Mouse (Mus musculus) adrenal gland, postnatal 25 days (tissue): ENCODE data around the gene Ccdc85c. TPM values are rescaled to one million over a fixed set of nuclear protein-coding genes. Genes with fewer than 3 reads are reported as not detected.

Source experiments
- DNase-seq: peaks from one replicate; pipeline ENCODE4 v3.0.0; 2021; ENCODE audit warnings: mixed read lengths
- total RNA-seq: library from RNA; stranded (reverse); gene quantifications from 2 replicates; pipeline ENCODE4 v1.2.3, GENCODE M21; 2021

Gene Ccdc85c
- total RNA-seq, 1 experiment from 2014 or later = 19.9 TPM

DNA sequence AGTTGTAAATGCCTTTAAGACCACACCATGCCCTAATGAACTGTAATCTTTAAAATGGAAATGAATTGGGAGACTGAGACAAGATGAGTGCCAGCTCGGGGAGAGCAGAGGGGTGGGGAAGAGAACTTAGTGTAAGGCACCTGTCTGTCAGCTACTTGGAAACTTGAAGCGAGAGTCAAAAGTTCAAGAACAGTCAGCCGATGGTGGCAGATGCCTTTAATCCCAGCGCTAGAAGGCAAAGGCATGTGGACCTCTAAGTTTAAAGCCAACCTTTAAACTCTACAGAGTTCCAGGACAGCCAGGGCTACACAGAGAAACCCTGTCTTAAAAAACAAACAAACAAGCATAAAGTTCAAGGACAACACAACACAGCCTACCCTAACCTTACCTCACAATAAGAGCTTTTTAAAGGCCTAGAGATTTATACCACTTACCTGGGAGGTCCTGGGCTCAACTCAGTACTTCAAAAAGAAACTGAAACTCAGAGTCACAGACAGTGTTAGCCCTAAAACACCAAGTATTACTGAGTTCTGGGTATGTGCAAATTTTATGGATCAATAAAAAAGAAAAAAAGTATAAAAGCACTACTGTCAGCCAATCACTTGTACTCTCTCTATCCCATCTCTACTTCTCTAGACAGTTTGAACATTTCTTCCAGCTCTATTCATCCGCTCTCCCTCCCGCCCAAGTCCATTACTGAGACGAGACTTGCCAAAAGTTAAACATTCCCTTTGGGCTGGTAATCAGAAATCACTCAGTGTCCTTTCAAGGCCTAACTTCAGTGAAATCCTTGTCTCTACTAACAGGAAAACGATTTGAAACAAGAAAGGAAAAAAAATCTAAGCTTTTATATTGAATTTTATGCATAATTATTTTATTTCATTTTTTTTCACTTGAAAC, 100.4 kb downstream of the Ccdc85c start:
- DNase-seq = no peak

- no peak for DNase-seq
Measured at GRCm38 (mm10) chr12:108172639-108173038, 102.6 kb downstream of the Ccdc85c start.

DNA sequence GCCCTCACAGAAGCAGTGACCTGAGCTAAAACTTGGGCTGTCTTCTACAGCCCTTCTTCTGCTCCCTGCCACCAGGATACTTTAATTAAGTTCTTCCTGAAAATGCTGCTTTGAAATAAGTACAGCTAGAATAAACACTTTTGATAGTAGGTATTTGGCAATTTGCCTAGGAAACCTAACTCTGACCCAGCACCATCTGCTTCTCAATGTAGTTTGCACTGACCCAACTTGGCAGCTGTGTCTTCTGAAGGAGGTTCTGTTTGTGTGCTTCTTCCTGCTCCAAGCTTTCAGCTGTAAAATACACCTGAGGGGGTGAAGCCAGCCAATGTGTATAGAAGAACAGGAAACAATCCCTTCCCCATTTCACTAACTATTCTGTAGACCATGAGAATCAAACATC, 103.9 kb downstream of the Ccdc85c start:
- no peak for DNase-seq

GRCm38 (mm10) chr12:108170467-108170866, 104.8 kb downstream of the Ccdc85c start:
- no peak for DNase-seq

- DNase-seq = no peak
Measured at GRCm38 (mm10) chr12:108168909-108169308, 106.3 kb downstream of the Ccdc85c start.

DNA sequence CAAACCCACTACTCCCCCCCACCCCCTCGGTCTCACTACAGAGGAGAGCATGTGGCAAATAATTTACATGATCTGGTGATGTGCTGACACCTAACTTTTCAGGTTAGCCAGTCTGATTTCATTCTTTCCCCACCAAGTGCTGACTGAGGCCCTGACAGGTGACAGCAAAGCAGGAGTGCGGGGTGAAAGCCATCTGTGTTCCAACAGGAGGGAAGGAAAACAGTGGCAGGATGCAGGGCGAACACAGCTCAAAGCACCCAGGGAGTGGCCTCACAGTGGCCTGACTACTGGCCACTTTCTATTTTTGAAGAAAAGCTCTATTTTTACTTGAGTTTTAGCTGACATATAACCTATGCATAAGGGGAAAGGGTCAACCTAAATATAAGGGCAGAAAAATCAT, 111.5 kb downstream of the Ccdc85c start:
- DNase-seq = no peak

- DNase-seq = no peak
Measured at GRCm38 (mm10) chr12:108162036-108162435, 113.2 kb downstream of the Ccdc85c start.

DNA sequence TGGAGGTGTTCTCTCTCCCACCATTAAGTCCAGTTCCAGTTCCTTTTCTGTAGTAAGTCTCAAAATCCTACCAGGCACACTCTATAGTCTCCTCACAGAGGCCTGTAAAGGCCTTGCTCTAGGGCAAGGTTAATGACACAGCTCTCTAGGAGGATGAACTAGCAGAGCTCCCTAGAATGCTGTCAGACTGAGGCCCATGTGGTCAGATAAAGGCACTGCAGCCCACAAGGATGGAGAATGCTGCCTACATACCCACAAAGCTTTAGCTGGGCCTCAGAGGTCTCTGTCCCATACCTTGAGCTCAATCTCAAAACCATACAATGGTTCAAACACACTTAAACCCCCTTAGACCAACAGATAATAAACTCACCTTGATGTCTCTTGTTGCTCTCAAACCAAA, 115.4 kb downstream of the Ccdc85c start:
- DNase-seq = no peak

Other genes with a start within 250 kb of the Ccdc85c start
- gene Setd3, start 96.1 kb downstream of the Ccdc85c start, total RNA-seq = 122 and 130 TPM in 2 replicates
- gene Ccnk, start 95.8 kb downstream of the Ccdc85c start, total RNA-seq = 33.4 and 34.6 TPM in 2 replicates
- 0.48 and 0.67 TPM in 2 replicates for gene Hhipl1, start 30.8 kb upstream of the Ccdc85c start, total RNA-seq
- gene Cyp46a1, start 59.0 kb upstream of the Ccdc85c start, total RNA-seq = 2.0 and 3.1 TPM in 2 replicates
- gene Eml1, start 95.5 kb upstream of the Ccdc85c start, total RNA-seq = 15.5 and 20.6 TPM in 2 replicates